Mouse (Mus musculus): Measurements from ENCODE around the gene Yaf2.
"Not testable (repeated sequence)": the region's sequence is repeated elsewhere in the genome, so short reads cannot be mapped to it uniquely, and the experiment has no call there.

Gene Yaf2

GRCm38 (mm10) chr15:93336925-93337761 lies at the start of gene Yaf2:
Gene Yaf2 (minus strand): TSS chr15:93336935.
- DNase-seq = peak; percentile 90

GRCm38 (mm10) chr15:93381337-93381736 lies 44.6 kb upstream of the Yaf2 start:
- DNase-seq = no peak

- peak; percentile 68 for DNase-seq
Measured at GRCm38 (mm10) chr15:93379177-93379576, 42.4 kb upstream of the Yaf2 start.

- peak; percentile 27 for DNase-seq
Measured at GRCm38 (mm10) chr15:93375696-93376095, 39.0 kb upstream of the Yaf2 start.

- DNase-seq = peak; percentile 77
Measured at GRCm38 (mm10) chr15:93372525-93373119, 35.9 kb upstream of the Yaf2 start.

- no peak for DNase-seq
Measured at GRCm38 (mm10) chr15:93371838-93372237, 35.1 kb upstream of the Yaf2 start.

- no peak for DNase-seq
Measured at GRCm38 (mm10) chr15:93368558-93368957, 31.8 kb upstream of the Yaf2 start.

GRCm38 (mm10) chr15:93365561-93365960 lies 28.8 kb upstream of the Yaf2 start:
- no peak for DNase-seq

GRCm38 (mm10) chr15:93358346-93359095 lies 21.8 kb upstream of the Yaf2 start:
- no peak for DNase-seq

GRCm38 (mm10) chr15:93340630-93341379 lies 4.1 kb upstream of the Yaf2 start:
- no peak for DNase-seq

- no peak for DNase-seq
Measured at GRCm38 (mm10) chr15:93336658-93336924, 144 bp downstream of the Yaf2 start.

- peak; percentile 55 for DNase-seq
Measured at GRCm38 (mm10) chr15:93335821-93336657, 696 bp downstream of the Yaf2 start.

- DNase-seq = no peak
Measured at GRCm38 (mm10) chr15:93331256-93331655, 5.5 kb downstream of the Yaf2 start.

GRCm38 (mm10) chr15:93327235-93327634 lies 9.5 kb downstream of the Yaf2 start:
- DNase-seq = no peak

GRCm38 (mm10) chr15:93326651-93327050 lies 10.1 kb downstream of the Yaf2 start:
- DNase-seq = no peak

- peak; percentile 38 for DNase-seq
Measured at GRCm38 (mm10) chr15:93325360-93325759, 11.4 kb downstream of the Yaf2 start.

- DNase-seq = no peak
Measured at GRCm38 (mm10) chr15:93318781-93319180, 18.0 kb downstream of the Yaf2 start.

- DNase-seq = not testable (repeated sequence)
Measured at GRCm38 (mm10) chr15:93310304-93310703, 26.4 kb downstream of the Yaf2 start.

- DNase-seq = no peak
Measured at GRCm38 (mm10) chr15:93298197-93298596, 38.5 kb downstream of the Yaf2 start.

GRCm38 (mm10) chr15:93294483-93294882 lies 42.3 kb downstream of the Yaf2 start:
- DNase-seq = no peak

- DNase-seq = no peak
Measured at GRCm38 (mm10) chr15:93288321-93288720, 48.4 kb downstream of the Yaf2 start.

GRCm38 (mm10) chr15:93287628-93288027 lies 49.1 kb downstream of the Yaf2 start:
- DNase-seq = no peak
